Mouse (Mus musculus) forebrain, embryonic 16.5 days (tissue): Measurements from ENCODE around the gene Sipa1l2. TPM values are rescaled to one million over a fixed set of nuclear protein-coding genes. Genes with fewer than 3 reads are reported as not detected.
A peak's percentile ranks its signal among the peaks of the same experiment; 100 is the strongest.

Source experiments
- ATAC-seq: fragments of 200-750 bp; cut with Nextera tagmentation; 2 replicates; pipeline ENCODE4 v1.8.0; 2017; ENCODE audit warnings: mild to moderate bottlenecking, moderate library complexity
- H3K27ac ChIP-seq: fragments of 300-500 bp; sonication (generic); 2 replicates; pipeline ENCODE4 v1.5.1; 2014; ENCODE audit warnings: low read length, control low read depth
- H3K27me3 ChIP-seq: fragments of 300-500 bp; sonication (generic); replicated peaks from 2 replicates; pipeline ENCODE4 v1.6.1; 2014; ENCODE audit warnings: low read length; ENCODE audit not compliant: control insufficient read depth, insufficient read depth
- H3K36me3 ChIP-seq: fragments of 300-500 bp; sonication (generic); 2 replicates; pipeline ENCODE4 v1.6.1; 2014; ENCODE audit not compliant: control insufficient read depth, insufficient read depth
- H3K4me1 ChIP-seq: fragments of 300-500 bp; sonication (generic); replicated peaks from 2 replicates; pipeline ENCODE4 v1.6.1; 2014; ENCODE audit warnings: low read length; ENCODE audit not compliant: control insufficient read depth, insufficient read depth
- H3K4me2 ChIP-seq: fragments of 300-500 bp; sonication (generic); 2 replicates; pipeline ENCODE4 v1.6.1; 2014; ENCODE audit warnings: mild to moderate bottlenecking, low read length, control low read depth
- H3K4me3 ChIP-seq: fragments of 300-500 bp; sonication (generic); replicated peaks from 2 replicates; pipeline ENCODE4 v1.5.1; 2014; ENCODE audit warnings: mild to moderate bottlenecking, low read length, control low read depth
- H3K9ac ChIP-seq: fragments of 300-500 bp; sonication (generic); replicated peaks from 2 replicates; pipeline ENCODE4 v1.6.1; 2014; ENCODE audit warnings: low read depth, low read length, control low read depth
- H3K9me3 ChIP-seq: fragments of 300-500 bp; sonication (generic); 2 replicates; pipeline ENCODE4 v1.6.1; 2016; ENCODE audit warnings: low read length; ENCODE audit not compliant: control insufficient read depth
- WGBS: fragments of 180-500 bp; shearing (Covaris S2); extraction: QIAGEN DNeasy Blood & Tissue Kit; methylation state at CpG from one replicate; pipeline ENCODE4 v1.1.7; 2014; 5-methylcytosine and 5-hydroxymethylcytosine counted together
- polyA plus RNA-seq: library from polyadenylated mRNA; unstranded; fragments of >200 nt; fragmentation: Nextera tagmentation; extraction: Ambion mirVana; gene quantifications from 2 replicates; pipeline ENCODE4 v1.2.1, GENCODE M21; 2015

Gene Sipa1l2
- polyA plus RNA-seq, 1 experiment from 2014 or later: 33.4 TPM

GRCm38 (mm10) chr8:125550567-125550966 lies 19.0 kb downstream of the Sipa1l2 start:
- no peak for ATAC-seq
- no peak overlapping the region for H3K27ac ChIP-seq

DNA sequence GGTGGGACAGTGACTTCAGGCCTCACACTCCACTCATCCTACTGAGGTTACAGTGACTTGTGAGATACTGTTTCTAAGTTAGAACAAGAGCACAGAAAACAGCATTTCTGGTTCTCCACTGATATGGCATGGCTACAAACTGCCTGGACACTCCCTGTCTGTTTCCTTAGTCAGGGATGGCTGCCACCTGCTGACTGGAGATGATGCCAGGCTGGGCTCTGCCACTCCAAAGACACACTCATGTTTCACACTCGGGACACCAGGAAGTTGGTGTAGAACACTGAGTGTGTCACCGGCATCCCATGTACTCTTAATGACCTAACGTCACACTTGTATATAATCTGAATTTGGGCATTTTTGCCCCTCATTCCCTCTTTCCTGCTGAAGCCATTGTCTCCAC lies 22.3 kb downstream of the Sipa1l2 start:
- WGBS: 79% methylated on average over 3 of the region's 3 CpGs
- Histone ChIP-seq H3K4me3 (no peak overlapping the region), H3K9ac (no peak overlapping the region), H3K4me2 (no peak overlapping the region), H3K36me3 (no peaks in the 10 kb centered on the region), H3K4me1 (peaks cover 15% of the 10 kb centered on the region), H3K27me3 (no peaks in the 10 kb centered on the region), H3K27ac (no peak overlapping the region), H3K9me3 (no peaks in the 10 kb centered on the region)
- ATAC-seq: no peak

More at GRCm38 (mm10) chr8:125550567-125550966, 19.0 kb downstream of the Sipa1l2 start:
- H3K9ac ChIP-seq: no peak overlapping the region
- peaks cover 8% of the 10 kb centered on the region for H3K4me1 ChIP-seq
- no peaks in the 10 kb centered on the region for H3K27me3 ChIP-seq
- H3K4me3 ChIP-seq: no peak overlapping the region
- no peak overlapping the region for H3K4me2 ChIP-seq
- 77% methylated on average over 4 of the region's 4 CpGs for WGBS
- no peaks in the 10 kb centered on the region for H3K9me3 ChIP-seq
- H3K36me3 ChIP-seq: no peaks in the 10 kb centered on the region

DNA sequence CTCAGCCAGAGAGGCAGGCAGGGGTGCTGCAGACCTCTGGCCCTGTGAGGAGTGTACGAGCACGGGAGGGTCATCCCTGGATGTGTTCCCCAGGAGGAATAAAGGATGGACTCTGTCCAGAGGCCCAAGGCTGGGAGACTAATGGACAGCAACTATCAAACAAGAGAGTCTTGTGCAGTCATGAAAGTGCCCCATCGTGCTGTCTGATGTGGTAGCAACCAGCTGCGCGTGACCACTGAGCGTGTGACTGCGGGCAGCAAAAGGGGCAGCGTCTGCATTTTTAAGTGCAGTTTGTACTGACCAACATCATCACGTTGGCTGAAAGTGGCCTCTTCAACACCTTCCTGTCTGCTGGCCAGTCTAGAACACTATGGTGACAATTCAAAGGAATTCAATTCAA lies 23.7 kb downstream of the Sipa1l2 start:
- 92% methylated on average over 9 of the region's 9 CpGs for WGBS
- no peak for ATAC-seq
- no peak overlapping the region for H3K4me2 ChIP-seq
- H3K27me3 ChIP-seq: no peaks in the 10 kb centered on the region
- H3K36me3 ChIP-seq: no peaks in the 10 kb centered on the region
- H3K9me3 ChIP-seq: no peaks in the 10 kb centered on the region
- H3K4me1 ChIP-seq: peaks cover 15% of the 10 kb centered on the region
- H3K27ac ChIP-seq: no peak overlapping the region
- no peak overlapping the region for H3K4me3 ChIP-seq
- H3K9ac ChIP-seq: no peak overlapping the region

DNA sequence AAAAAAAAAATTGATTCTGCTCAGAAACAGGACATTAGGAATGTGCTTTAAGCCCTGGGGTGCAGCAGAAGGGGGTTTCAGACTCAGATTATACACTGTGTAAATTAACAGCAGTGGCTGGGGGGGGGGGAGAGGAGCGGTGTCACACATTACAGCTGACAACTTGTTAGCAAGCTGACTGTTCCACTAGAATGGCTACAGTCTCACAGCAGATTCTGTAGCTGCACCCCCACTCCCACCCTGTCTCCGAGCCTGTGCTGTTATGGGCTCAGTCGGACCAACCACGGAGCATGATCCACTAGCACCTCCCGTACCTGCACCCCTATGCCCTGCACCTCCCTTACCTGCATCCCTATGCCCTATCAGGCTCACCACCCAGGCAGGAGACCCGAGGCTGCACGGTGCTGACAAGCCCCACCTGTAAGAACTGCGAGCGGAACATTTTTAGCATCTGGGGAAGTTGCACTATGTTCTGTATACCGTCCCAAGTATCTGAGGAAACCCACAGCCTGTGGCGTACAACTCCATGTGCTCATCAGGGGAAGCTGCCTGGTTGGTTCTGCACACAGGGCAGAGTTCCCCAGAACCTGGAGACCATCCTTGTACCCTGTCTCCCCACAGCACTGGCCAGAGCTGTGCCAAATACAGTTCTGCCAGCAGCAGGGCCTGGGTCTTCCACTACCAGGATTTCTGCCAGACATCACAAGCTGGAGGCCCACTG lies 26.6 kb downstream of the Sipa1l2 start:
- WGBS: 81% methylated on average over 11 of the region's 11 CpGs
- Histone ChIP-seq H3K4me2 (no peak overlapping the region), H3K4me1 (peaks cover 15% of the 10 kb centered on the region), H3K9me3 (no peaks in the 10 kb centered on the region), H3K27me3 (no peaks in the 10 kb centered on the region), H3K36me3 (no peaks in the 10 kb centered on the region), H3K27ac (no peak overlapping the region; the same call in 1 of the 2 replicates), H3K9ac (no peak overlapping the region), H3K4me3 (no peak overlapping the region)
- peak; percentile 41 for ATAC-seq

DNA sequence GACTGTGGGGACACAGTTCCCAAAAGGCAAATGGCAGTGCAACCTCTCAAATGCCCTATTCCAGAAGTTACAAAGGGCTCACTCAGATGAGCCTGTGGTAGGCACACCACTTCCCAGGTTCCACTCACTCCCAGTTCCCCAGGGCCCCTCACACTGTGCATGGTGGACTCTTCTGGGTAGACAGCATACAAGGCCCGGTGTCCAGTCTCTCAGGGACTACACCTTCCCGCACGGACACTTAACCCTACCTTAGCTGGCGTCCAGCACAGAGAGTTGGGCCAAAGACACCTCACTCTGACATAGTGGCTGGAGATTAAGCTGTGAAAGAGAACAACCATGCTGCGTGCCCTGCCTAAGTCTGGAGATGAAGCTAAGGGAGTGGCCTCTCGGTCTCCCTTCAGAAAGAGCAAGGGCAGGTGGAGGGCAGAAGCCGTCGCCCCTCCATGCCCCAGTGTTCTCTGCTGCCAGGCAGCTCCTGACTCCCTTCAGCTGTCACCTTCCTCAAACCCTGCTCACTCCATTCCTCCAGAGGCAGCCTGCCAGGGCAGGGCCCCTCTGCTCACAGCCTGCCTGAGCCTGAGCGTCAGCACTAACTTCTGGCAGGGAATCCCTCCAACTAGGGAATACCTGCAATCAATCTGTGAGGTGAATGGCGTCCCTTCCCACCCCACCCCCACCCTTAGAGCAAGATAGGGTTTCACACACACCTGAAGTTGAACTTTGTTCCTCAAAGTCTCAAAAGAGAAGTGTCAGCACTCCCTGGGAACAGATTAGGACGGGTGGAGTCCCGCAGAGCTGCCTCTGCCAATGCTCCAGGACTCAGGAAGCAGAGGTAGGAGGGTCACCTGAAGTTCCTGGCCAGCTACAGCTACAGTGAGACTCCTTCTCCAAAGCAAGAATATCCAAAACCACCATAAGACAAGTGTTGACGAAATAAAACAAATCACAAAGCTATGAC lies 30.3 kb downstream of the Sipa1l2 start:
- Histone ChIP-seq H3K9ac (no peak overlapping the region), H3K4me1 (peaks cover 17% of the 10 kb centered on the region), H3K9me3 (no peaks in the 10 kb centered on the region), H3K4me3 (no peak overlapping the region), H3K4me2 (no peak overlapping the region), H3K27ac (no peak overlapping the region), H3K36me3 (no peaks in the 10 kb centered on the region), H3K27me3 (no peaks in the 10 kb centered on the region)
- WGBS: 76% methylated on average over 13 of the region's 13 CpGs
- ATAC-seq: no peak

DNA sequence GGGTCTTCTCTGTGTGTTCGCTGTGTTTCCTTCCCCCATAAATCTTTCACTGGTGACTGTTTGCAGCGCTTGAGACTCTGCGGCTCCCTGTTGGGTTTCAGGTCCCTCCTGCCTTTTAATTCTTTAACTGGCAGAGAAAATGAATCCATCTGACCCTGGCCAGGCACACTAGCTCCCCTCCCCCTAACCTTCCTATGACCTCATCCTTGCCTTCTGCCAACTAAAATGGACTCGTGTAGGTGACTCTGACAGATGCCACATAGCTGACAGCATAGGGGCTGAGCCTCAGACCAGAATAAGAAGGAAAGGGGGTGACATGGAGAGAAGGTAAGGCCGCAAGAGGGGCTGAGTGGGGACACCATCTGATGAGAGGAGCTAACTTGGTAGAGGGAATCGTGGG lies 31.3 kb downstream of the Sipa1l2 start:
- Histone ChIP-seq H3K9me3 (no peaks in the 10 kb centered on the region), H3K4me3 (no peak overlapping the region), H3K9ac (no peak overlapping the region), H3K4me1 (peaks cover 22% of the 10 kb centered on the region), H3K36me3 (no peaks in the 10 kb centered on the region), H3K4me2 (no peak overlapping the region), H3K27ac (no peak overlapping the region), H3K27me3 (no peaks in the 10 kb centered on the region)
- whole genome bisulfite sequencing: 67% methylated on average over 6 of the region's 6 CpGs
- ATAC-seq: no peak

DNA sequence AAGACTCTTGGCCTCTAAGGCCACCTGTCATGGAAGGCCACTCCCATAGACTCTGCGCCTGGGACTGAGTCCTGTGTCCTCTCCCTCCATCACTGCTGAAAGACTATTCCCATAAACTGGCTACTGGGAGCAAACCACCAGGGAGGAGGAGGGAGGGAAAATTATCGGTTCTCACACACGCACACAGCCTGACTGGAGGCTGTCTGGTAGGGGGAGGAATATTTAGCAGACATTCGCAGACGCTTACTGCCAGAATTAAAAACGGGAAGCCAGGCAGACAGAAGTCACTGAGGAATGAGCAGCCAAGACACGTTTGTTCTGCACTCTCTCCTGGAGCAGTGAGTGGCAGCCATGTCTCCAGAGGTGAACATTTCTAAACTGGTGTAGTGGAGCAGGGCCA lies 35.9 kb downstream of the Sipa1l2 start:
- WGBS: 26% methylated on average over 7 of the region's 7 CpGs
- H3K9ac ChIP-seq: no peak overlapping the region
- H3K27ac ChIP-seq: peak overlapping the region; percentile 53; the same call in 1 of the 2 replicates
- H3K4me3 ChIP-seq: no peak overlapping the region
- peak; percentile 77 for ATAC-seq
- H3K27me3 ChIP-seq: no peaks in the 10 kb centered on the region
- H3K4me1 ChIP-seq: peaks cover 56% of the 10 kb centered on the region
- no peaks in the 10 kb centered on the region for H3K36me3 ChIP-seq
- H3K9me3 ChIP-seq: no peaks in the 10 kb centered on the region
- no peak overlapping the region for H3K4me2 ChIP-seq

- H3K27ac ChIP-seq: no peak overlapping the region
Observed at GRCm38 (mm10) chr8:125532953-125533352, 36.7 kb downstream of the Sipa1l2 start.

GRCm38 (mm10) chr8:125532177-125532576 lies 37.4 kb downstream of the Sipa1l2 start:
- no peak overlapping the region for H3K4me2 ChIP-seq
- H3K27me3 ChIP-seq: no peaks in the 10 kb centered on the region
- no peak overlapping the region for H3K4me3 ChIP-seq
- 45% methylated on average over 7 of the region's 7 CpGs for WGBS
- no peak overlapping the region for H3K9ac ChIP-seq
- no peak for ATAC-seq
- no peaks in the 10 kb centered on the region for H3K36me3 ChIP-seq
- H3K4me1 ChIP-seq: peaks cover 70% of the 10 kb centered on the region
- no peaks in the 10 kb centered on the region for H3K9me3 ChIP-seq
- no peak overlapping the region for H3K27ac ChIP-seq

More at GRCm38 (mm10) chr8:125532953-125533352, 36.7 kb downstream of the Sipa1l2 start:
- WGBS: 42% methylated on average over 8 of the region's 8 CpGs
- Histone ChIP-seq H3K4me2 (no peak overlapping the region), H3K4me1 (peaks cover 62% of the 10 kb centered on the region), H3K9ac (no peak overlapping the region), H3K9me3 (no peaks in the 10 kb centered on the region), H3K4me3 (no peak overlapping the region), H3K36me3 (no peaks in the 10 kb centered on the region), H3K27me3 (no peaks in the 10 kb centered on the region)
- peak; percentile 24 for ATAC-seq
